Mouse (Mus musculus): ENCODE measurements at regions not wholly inside any gene's neighbourhood (a gene's known extent, or its start where the extent isn't known, plus 50 kb on each side); places are given as distances from the start of the nearest gene placed in this dataset.

GRCm38 (mm10) chr17:88171606-88172005 is 106.5 kb upstream of the Fbxo11 start:
- TF ChIP-seq POLR2A (IDR thresholded peaks at IDR 0.05; ENCODE audit: low read depth, low read length) (no peak), CTCF (IDR thresholded peaks at IDR 0.05; ENCODE audit: extremely low read depth, insufficient read length, insufficient replicate concordance, low read depth, low read length) (no peak)

All from small intestine, adult 2 months (tissue).